Mouse (Mus musculus) E14TG2a.4 (cell line): ENCODE measurements around the gene Cblb.

Experiments
- CTCF ChIP-seq: conservative IDR thresholded peaks from 2 replicates; pipeline ENCODE4 v1.5.1; 2014; ENCODE audit warnings: low read length
- NANOG ChIP-seq: IDR thresholded peaks from 2 replicates; pipeline ENCODE4 v1.6.1; 2014; ENCODE audit warnings: borderline replicate concordance, low read length, mixed read lengths
- POU5F1 ChIP-seq: IDR thresholded peaks from 2 replicates; pipeline ENCODE4 v1.6.1; 2014; ENCODE audit warnings: low read length, borderline replicate concordance

DNA sequence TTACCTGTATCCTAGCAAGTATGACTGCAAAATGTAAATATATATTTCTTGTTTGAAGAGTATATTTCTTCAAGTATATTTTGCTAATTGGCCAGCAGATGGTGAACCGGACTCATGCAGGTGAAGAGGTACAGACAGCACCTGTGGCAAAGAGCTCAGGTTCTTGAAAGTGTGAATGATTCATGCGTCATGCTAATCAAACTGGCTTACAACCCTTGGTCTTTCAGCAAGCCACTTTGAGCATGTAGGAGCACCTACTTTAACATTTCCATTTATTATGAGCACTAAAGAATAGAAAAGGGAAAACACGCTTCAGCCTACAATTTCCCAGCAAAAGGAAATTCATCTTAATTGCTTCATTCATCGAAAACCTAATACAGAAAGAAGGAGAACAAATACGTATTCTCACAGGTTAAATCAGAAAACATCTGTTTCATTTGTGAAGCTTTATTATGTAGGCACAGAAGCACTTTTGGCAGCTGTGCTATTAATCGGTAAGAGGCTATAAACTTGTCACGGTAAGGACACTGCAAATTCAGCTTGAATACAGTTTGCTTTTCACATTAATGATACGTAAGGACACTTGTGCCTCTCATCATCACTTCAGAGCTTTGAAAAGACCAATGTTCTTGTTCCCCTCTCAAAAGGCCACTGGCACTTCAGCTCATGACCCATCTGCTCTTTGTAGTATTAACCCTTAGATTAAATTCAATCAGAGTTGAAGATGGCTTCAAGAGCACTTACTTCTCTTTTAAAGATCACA, 180.0 kb downstream of the Cblb start:
- TF ChIP-seq CTCF (no peak), POU5F1 (no peak), NANOG (no peak)
